Mouse (Mus musculus) T-helper 17 cell (primary cell): Measurements from ENCODE around the gene Cbfa2t3.

Experiments used
- in situ Hi-C, 2 experiments: fragments of 300-600 bp; cut with MboI, MseI; formaldehyde crosslinking; loops; 1 replicate in 1 of 2; 2 replicates in 1 of 2; pipeline ENCODE4 v1.15.1; 2025; ENCODE audit warnings: high pct_unique_total_duplicates in 2 of 2

The Cbfa2t3 gene

DNA sequence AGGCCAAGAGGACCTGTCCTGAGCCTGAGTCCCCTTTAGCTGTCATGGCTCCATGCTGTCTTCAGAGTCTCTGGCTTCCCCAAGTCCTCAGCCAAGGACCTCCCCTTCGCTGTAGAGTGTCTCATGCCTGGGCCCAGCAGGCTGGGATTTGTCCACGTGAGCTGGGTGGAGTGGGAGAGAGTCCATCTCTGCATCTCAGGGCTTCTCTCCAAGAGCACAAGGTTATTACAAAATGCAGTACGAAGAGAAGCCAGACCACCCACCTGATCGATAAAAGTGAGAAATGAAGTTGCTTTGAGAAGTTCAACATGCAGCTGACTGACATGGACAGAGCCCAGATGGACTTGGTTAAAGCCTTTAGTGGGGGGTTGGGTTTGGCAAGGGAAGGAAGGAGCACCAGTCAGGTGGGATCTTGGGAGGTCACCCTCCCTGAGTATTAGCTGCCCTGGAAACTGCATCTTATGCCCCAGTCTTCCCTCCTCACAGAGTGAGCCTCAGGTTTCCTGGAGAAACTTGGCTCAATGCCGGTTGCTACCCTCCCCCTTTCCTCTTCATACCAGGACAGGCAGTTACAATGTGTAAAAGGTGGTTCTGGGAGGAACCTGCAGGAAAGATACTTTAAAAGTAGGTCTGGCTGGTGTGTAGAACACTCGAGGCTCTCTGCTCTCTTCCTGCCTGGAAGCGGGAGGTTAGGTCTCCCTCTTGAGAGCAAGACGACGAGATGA, 82.6 kb downstream of the Cbfa2t3 start:
- in situ Hi-C loops = loop anchor here in 1 of 2 experiments (25.0 kb wide), 1 partner anchor 1029 kb away; the partner anchor contains the start of genes Fbxo31 and Map1lc3b

DNA sequence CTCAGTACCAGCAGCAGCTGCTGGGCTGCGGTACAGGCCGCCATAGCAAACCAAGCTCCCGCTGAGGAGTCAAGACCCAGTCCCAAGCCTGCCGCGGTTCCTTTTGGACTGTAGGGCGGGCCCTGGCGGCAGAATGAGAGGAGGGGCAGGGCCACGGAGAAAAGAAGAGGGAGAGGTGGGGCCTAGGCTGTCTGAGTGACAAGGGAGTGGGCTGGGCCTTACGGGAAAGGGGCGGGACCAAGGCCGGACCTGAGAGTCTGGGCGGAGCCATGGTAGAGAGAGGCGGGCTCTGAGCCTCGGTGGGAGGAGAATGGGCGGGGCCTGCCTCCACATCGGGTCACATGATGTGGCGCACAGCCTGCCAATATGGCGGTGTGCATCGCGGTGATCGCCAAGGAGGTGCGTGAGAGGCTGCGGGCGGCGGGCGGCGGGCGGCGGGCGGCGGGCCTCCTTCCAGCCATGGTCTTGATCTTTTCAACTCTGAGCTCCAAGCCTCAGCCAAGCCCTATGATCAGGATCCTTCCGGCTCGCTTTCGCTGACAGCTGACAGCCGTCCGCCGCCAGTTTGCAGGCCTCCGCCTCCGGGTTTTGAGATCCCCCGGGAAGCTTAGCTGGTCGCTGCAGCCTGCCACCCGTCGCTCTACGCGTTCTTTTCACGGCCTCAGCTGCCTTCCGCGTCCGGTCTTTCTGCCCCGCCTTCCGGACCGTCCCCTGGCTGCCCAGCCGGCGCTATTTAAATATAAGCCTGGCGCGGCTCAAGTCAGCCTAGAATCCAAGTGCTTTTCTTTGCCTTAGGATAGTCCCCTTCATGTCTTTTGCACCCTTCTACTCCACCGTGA, 87.4 kb downstream of the Cbfa2t3 start, which contains the start of the genes Galns and Trappc2l:
TSS of gene Galns (minus strand) at position 169 of the 839 bp plus-strand sequence.
TSS of gene Trappc2l (plus strand) at position 346 of the 839 bp plus-strand sequence.
- in situ Hi-C loops = loop anchor here in 1 of 2 experiments (25.0 kb wide), 1 partner anchor 1024 kb away; the partner anchor contains the start of genes Fbxo31 and Map1lc3b

DNA sequence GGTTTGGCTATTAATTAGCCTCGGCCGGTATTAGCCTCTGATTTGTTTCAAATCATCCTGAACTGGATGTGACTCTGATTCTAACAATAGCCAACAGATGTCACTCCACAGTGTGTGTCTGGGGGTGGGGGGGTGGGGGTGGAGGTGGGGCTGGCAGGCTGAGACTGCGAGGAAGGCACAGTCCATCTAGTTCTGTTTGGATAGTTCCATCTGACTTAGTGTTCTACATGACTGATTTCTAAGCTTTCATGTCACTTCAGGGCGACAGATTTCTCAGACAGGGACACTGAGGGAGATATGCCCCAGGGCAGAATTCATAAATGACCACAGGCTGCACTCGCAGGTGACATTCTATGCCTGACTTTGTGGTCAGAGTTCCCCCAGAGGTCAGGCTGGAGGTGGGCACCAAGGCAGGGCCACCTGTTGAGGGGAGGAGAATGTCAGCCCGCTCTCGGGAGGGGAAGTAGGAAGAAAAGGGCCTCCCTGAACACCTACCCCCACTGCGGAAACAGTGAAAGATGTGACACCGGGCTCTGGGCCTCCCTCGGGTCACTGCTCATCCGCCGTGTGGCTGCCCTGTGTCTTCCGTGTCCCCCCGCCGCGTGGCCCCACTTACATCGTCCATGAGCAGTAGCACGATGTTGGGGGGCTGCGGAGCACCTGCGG, 88.2 kb downstream of the Cbfa2t3 start:
- in situ Hi-C loops = loop anchor here in 1 of 2 experiments (25.0 kb wide), 1 partner anchor 1023 kb away; the partner anchor contains the start of genes Fbxo31 and Map1lc3b

DNA sequence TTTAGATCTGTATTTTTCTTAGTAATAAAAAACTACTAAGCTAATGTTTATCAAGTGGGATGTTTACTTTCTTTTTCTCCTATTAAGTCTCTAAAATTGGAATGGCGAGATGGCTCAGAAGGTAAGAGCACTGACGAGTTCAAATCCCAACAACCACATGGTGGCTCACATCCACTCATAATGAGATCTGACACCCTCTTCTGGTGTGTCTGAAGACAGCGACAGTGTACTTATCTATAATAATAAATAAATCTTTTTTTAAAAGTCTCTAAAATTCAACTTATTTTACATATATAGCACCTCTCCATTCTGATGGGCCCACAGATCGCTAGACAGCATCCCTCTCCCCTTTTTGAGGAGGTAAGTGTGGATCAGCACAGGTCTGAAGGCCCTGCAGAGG, 88.7 kb downstream of the Cbfa2t3 start:
- in situ Hi-C loops = loop anchor here in 1 of 2 experiments (25.0 kb wide), 1 partner anchor 1023 kb away; the partner anchor contains the start of genes Fbxo31 and Map1lc3b

DNA sequence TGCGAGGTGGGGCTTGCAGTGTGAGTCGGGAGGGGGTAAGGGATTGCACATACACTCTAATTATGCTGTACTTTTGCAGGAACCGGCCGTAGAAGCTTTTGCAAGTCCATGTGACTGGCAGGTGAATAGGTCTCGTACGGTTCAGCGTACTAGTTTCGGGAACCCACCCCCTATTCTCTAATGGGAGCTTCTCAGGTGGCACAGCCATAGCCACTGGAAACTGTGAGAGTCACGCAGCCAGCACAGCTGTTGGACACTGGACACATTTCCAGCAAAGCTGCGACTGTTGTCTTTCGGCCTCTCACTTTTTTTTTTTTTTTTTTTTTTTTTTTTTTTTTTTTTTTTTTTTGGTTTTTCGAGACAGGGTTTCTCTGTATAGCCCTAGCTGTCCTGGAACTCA, 92.1 kb downstream of the Cbfa2t3 start:
- in situ Hi-C loops = loop anchor here in 1 of 2 experiments (25.0 kb wide), 1 partner anchor 1020 kb away; the partner anchor contains the start of genes Fbxo31 and Map1lc3b

DNA sequence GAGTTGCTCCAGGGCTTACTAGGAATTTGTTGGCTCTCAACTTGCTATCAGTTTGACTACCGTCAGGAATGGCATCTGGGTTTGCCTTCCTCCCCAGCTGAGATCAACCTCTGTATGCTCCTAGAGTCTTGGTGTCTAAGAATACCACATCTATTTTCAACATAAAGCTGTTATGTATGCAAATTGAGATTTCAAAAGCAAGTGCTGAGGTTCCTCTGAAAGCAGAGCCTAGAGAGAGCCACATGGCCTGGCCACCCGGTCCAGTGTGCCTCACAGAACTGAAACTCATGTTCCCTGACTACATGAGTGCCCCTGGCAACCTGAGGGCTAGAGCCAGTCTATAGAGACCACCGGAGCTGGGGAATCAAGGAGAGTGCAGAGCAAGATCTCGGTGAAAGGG, 93.5 kb downstream of the Cbfa2t3 start:
- in situ Hi-C loops = loop anchor here in 1 of 2 experiments (25.0 kb wide), 1 partner anchor 1018 kb away; the partner anchor contains the start of genes Fbxo31 and Map1lc3b

DNA sequence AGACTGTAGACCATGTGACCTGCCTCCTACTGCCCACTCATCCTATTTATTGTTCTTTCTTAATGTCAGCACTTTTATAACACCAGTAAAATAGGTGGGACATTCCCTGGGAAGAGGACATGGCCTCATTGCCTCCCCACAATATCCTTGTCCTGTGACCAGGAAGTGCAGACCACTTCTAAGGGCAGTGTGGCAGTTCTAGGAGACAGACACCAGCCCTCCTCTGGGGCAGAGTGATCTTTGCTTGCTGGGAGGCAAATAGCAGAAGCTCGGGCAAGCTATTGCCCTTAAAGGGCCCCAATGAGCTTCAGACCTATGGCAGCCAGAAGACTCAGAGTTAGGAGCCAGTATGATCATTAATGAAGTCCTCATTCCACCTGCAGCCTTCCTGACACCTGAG, 94.3 kb downstream of the Cbfa2t3 start:
- in situ Hi-C loops = loop anchor here in 1 of 2 experiments (25.0 kb wide), 1 partner anchor 1017 kb away; the partner anchor contains the start of genes Fbxo31 and Map1lc3b

DNA sequence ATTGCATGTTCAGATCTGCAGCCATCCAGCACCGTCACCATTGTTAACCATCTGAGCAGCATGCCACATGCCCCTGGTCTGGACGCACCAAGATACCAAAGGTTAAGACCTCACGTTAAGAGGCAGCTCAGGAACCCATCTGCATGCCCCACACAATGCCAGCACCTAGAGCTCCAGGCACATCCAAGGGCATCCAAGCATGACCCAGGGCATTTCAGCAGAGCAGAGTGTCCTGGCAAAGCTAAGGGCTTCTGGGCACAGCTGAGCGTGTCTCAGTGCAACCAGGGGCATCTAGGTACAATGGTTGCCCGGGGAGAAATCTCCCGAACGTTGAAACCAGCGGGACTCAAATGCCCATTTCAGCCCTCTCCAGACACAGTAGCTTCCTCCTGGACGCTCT, 98.2 kb downstream of the Cbfa2t3 start:
- in situ Hi-C loops = loop anchor here in 1 of 2 experiments (25.0 kb wide), 1 partner anchor 1013 kb away; the partner anchor contains the start of genes Fbxo31 and Map1lc3b

DNA sequence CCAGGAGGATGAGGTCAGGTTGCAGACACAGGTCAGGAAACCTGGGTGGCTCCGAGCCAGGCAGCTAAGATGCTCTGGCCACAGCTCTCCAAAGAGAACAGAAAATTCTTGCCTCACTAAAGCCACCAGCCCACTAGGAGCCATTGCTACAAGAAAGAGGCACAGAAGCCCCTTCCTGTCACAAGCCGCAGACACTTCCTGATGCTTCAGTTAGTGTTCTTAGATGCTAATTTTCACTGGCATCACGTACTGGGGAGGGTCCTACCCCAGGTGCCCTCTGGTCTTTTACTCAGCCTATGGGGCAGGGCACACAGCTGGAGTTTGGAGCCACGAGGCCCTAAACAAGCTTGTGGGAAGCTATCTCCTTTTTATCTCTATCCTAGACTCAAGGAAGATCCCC, 102.9 kb downstream of the Cbfa2t3 start:
- in situ Hi-C loops = no loop called here

DNA sequence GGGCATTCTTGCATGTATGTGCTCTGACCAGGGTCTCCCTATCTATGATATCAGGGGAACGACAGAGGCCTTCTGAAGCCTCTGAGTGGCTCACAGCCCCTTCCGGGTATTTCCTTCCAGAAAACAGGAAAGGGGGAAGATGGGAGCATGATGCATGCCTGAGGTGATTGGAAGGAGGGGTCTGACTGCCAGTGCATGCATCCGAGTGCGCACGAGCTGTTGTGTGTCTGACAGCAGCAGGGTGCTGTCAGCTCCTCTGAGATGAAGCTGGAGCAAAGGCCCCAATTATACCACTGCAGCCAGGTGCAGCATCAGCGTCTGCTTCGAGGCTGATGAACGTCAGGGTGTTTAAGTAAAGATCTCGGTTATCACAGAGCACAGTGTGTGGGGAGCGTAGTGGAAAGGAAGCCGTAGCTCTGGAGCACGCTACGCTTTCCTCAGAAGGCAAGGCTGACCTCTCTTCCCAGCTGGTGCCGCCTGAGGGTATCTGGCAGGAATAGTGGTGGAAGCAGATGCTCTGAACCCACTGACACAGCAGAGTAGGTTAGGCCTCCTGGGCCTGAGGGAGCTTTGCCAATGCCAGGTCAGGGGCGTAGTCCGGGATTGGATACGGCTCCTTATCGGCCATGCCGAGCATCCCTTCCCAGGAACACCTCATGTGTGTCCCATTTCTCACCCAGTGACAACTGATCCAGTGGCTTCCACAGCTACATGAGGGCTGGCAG, 105.0 kb downstream of the Cbfa2t3 start:
- in situ Hi-C loops = no loop called here

DNA sequence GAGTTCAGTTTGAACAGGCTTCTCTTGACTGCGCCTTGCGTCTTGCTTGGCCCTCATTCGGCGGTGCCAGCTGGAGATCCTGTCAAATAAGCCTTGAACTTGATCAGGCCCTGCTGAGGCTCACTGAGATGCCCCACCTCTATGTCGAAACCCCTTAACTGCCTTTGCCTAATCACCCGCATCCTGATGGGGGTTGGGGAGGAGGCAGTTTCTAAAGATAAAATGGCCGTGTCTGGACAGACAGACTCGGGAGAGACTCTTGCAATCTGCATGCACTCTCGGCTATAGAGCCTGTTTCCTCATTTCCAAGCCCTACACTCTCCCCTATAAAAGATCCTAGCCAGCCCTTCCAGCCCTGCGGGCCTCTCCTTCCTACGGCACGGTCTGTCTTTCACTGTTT, 105.7 kb downstream of the Cbfa2t3 start:
- in situ Hi-C loops = no loop called here

DNA sequence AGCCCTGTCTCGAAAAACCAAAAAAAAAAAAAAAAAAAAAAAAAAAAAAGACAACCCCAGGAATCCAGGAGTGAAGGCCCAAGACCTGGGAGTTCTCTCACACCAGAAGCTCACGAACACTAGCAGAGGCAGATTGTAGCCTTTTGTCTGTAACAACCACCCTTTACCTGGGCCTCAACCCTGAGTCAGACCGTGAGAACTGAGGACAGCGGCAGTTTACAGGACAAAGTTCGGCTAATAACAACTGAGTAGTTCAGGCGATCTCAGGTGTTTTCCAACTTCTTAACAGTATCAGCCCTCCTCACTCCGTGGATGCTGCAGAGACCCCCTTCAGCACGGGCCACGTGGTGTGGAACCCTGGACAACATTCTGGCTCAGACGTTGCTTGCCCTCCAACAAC, 112.2 kb downstream of the Cbfa2t3 start:
- in situ Hi-C loops = loop anchor here in 1 of 2 experiments (10.0 kb wide), 1 partner anchor 1388 kb away; no protein-coding TSS in a partner anchor

DNA sequence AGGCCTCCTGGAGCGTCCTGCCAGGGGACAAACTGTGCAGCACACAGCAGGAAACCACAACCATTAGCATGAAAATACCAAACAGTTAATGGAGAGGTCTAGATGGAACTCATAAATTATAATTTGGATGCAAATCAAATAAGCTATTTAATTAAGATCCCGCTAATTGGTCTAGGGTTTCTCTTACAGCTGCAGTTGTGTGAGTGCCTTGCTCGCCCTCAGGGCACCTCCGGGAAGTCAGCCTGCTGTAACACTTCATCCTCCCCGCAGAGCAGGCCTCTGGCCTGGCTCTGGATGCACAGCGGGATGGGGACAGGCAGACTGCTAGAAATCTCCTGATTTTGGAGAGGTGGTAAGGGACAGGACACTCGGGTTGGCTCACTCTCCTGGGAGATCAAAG, 112.7 kb downstream of the Cbfa2t3 start:
- in situ Hi-C loops = loop anchor here in 1 of 2 experiments (10.0 kb wide), 1 partner anchor 1389 kb away; no protein-coding TSS in a partner anchor

DNA sequence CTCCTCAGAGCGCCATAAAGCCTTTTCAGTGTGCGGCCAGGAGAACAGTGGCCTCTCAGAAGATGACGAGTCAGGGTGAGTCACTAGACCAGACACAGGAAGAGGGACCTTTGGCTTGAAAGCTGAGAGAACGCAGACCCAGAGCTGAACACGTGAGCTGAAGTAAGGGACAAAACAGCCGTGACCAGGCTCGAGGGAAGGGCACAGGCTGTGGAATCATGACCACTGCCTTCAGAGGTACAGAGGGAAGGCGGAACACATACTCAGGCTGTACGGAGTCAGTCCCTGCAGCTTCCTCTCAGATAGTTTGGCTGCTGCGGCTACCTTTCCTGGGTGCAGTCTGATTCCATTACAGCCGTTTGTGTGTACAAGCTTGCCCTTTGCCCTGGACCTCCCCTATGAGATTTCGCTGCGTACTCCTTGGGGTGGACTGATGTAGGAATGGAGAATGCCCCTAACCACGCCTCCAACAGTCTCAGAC, 113.5 kb downstream of the Cbfa2t3 start:
- in situ Hi-C loops = loop anchor here in 1 of 2 experiments (10.0 kb wide), 1 partner anchor 1389 kb away; no protein-coding TSS in a partner anchor

DNA sequence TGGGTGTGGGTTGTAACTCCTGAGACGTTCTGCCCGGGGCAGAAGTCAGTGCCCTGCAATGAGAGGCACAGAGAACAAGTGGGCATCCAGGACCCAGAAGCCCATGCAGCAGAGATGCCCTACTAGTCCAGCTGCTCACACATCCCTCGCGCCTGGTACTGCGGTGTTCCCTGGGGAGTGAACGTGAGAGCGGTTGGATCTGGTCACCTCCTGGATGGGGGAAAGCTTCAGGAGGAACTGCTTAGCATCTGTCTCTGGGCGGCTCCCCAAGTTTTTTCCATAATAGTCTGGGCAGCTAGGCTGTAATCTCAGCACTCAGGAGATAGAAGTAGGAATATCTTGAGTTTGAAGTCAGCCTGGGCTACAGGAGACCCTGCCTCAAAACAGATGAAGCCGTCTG, 113.9 kb downstream of the Cbfa2t3 start:
- in situ Hi-C loops = loop anchor here in 1 of 2 experiments (10.0 kb wide), 1 partner anchor 1390 kb away; no protein-coding TSS in a partner anchor

DNA sequence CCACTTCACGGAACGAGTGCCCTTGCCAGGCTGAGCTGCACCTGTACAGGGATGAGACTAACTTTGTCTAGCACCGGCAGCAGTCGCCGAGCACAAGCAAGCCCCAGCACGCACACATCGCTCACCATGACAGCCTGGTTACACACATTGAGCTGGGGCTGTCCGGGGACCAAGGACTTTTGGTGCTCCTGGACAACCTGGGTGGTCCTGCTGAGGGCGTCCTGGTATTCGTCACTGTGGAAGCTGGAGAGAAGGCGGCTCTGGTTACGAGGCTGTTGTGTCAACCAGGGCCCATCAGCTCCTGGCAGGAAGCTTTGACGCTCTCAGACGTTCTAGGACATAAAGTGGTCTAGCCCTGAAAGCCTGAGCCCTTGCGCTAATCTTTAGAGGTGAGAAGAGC, 118.0 kb downstream of the Cbfa2t3 start:
- in situ Hi-C loops = loop anchor here in 1 of 2 experiments (10.0 kb wide), 1 partner anchor 1394 kb away; no protein-coding TSS in a partner anchor

DNA sequence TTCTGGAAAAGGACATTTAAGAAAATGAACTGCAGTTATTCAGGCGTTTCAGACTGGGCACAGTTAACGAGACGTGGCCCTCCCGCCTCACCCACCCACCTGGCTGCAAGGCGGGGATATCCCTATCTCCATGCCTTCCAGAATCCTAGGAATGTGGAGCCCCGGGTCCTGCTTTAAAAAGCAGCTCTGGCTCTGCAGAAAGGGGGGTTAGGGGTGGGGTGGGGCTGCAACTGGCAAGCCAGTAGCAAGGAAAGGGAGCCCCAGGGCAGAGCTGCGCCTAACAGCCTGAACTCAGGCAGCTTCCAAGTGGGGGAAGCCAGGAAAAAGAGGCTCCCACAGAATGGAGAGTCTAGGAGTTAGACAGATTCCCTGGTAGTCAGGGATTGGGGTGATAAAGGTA, 119.7 kb downstream of the Cbfa2t3 start:
- in situ Hi-C loops = no loop called here

DNA sequence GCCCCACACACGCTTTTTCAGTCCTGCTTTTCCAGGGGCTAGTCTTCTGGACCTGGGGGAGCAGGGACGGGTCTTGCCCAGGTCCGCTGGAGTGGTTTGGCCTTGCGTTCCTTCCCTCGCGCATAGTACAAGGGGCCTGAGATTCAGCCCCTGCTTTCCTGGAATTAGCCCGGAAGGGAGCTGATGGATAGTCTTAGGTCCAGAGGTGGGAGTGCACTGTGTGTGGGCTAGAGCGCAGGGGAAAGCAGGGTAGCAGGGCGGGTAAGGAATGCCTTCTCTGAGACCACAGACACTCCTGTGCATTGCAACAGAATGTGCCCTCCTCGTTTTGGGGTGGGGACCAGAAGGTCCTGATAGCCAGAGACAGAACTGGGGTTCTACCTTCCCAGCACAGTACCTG, 121.8 kb downstream of the Cbfa2t3 start:
- in situ Hi-C loops = no loop called here

DNA sequence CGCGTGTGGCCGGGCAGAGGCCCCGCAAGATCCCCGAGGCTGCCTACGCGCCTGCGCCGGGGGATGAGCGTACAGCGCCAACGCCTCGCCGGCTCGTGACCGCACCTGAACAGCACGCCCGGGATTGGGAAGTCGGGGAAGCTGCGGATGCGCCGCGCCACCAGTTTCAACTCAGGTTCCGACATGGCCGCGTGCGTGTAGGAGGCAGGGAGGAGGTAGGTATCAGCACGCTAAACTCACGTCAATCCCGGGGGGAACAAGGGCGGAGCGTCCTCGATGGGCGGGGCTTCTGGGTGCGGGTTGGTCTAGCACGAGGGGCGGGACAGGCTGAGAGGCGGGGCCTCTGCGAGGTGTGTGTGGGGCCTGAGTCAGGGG, 122.3 kb downstream of the Cbfa2t3 start, which contains the start of gene Aprt:
TSS of gene Aprt (minus strand) at position 262 of the 375 bp plus-strand sequence.
- in situ Hi-C loops = no loop called here
